Mouse (Mus musculus): ENCODE measurements around the gene Gm13277.
"Not testable (repeated sequence)": the region's sequence is repeated elsewhere in the genome, so short reads cannot be mapped to it uniquely, and the experiment has no call there.

DNA sequence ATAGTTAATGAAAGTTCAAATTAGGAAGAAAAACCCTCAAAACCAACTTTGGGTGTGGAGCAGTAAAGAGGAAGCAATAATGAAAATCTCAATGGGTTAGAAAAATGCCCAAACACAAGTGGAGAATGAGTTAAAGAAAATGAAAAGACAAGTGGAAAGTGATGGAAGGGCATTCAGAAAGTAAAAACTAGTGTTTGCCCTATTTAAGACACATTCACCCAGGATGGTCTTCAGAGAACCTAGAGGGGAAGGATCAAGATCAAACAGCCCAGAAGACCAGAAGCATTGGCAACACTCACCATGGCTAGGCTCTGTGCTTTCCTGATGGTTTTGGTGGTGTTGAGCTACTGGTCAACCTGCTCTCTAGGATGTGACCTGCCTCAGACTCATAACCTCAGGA lies 38.7 kb downstream of the Gm13277 start, which contains the start of gene Ifna6:
- TF ChIP-seq CTCF, EP300 (IDR thresholded peaks at IDR 0.05): not testable (repeated sequence)

Data from lung, postnatal 0 days (tissue).